Comparison of ENCODE assay signal across 9 mouse cellular contexts in genomic region chr7:130754790-130755189, GRCm38 (mm10). TPM values are rescaled to one million over a fixed set of nuclear protein-coding genes. Genes with fewer than 3 reads are reported as not detected.
DNase-seq lines count a peak whose midpoint lies in the region; ATAC-seq and TF ChIP-seq lines count a peak whose summit lies in the region.
"Had no signal": no experiment of that assay in that cellular context is flagged by ENCODE, and none has a peak within 500 bp of the region (broad histone marks: within the 10 kb centered on the region; RNA-seq: fewer than 3 reads in every experiment).

No protein-coding gene starts in this region.

- no peaks in the 10 kb centered on the region for H3K9me3 ChIP-seq in forebrain, postnatal 0 days (ENCODE audit: low read length)
- no peaks in the 10 kb centered on the region for H3K9me3 ChIP-seq in forebrain, embryonic 13.5 days (replicated peaks)
- no peaks in the 10 kb centered on the region for H3K9me3 ChIP-seq in hindbrain, embryonic 13.5 days

- H3K27ac ChIP-seq in forebrain, postnatal 0 days (ENCODE audit: low read depth, low read length), result no peak overlapping the region
- H3K27ac ChIP-seq in forebrain, embryonic 13.5 days, result no peak overlapping the region
- peak overlapping the region; percentile 69; the same call in 1 of the 2 replicates for H3K27ac ChIP-seq in hindbrain, embryonic 13.5 days

- H3K27me3 ChIP-seq in forebrain, postnatal 0 days (ENCODE audit: insufficient read depth, low read length), result no peaks in the 10 kb centered on the region
- H3K27me3 ChIP-seq in forebrain, embryonic 13.5 days, result no peaks in the 10 kb centered on the region
- H3K27me3 ChIP-seq in hindbrain, embryonic 13.5 days, result no peaks in the 10 kb centered on the region

- peak; percentile 33 for DNase-seq in forebrain, postnatal 0 days
- peak; percentile 14 for DNase-seq in urinary bladder, postnatal 14 days (ENCODE audit: low spot score)
- DNase-seq in urinary bladder, adult 2 months (ENCODE audit: low spot score), result no peak
- no peak for DNase-seq in thymus, postnatal 36 days
- DNase-seq in frontal cortex, postnatal 25 days (ENCODE audit: low spot score in 2 of 2), result no peak
- DNase-seq in testis, postnatal 10 days (ENCODE audit: low spot score), result no peak

- peaks cover 8% of the 10 kb centered on the region for H3K4me1 ChIP-seq in forebrain, postnatal 0 days (ENCODE audit: insufficient read depth)
- peaks cover 25% of the 10 kb centered on the region for H3K4me1 ChIP-seq in forebrain, embryonic 13.5 days
- H3K4me1 ChIP-seq in hindbrain, embryonic 13.5 days (replicated peaks), result peaks cover 49% of the 10 kb centered on the region

- 0 out of 2 replicates have a peak, but pooled peaks have one; percentile 24 for ATAC-seq in forebrain, postnatal 0 days
- ATAC-seq in forebrain, embryonic 13.5 days, result no peak
- no peak for ATAC-seq in hindbrain, embryonic 13.5 days (ENCODE audit: low FRiP score)

- TF ChIP-seq CTCF in forebrain, postnatal 0 days (IDR thresholded peaks at IDR 0.05; ENCODE audit: low read depth), result peak; percentile 60

- H3K4me2 ChIP-seq in forebrain, postnatal 0 days (ENCODE audit: low read depth), result no peak overlapping the region
- no peak overlapping the region for H3K4me2 ChIP-seq in forebrain, embryonic 13.5 days
- H3K4me2 ChIP-seq in hindbrain, embryonic 13.5 days, result no peak overlapping the region

- WGBS in forebrain, postnatal 0 days, result 86% methylated on average over 2 of the region's 2 CpGs
- WGBS in forebrain, embryonic 13.5 days, result 91% methylated on average over 2 of the region's 2 CpGs
- WGBS in hindbrain, embryonic 13.5 days, result 87% methylated on average over 2 of the region's 2 CpGs

- H3K9ac ChIP-seq in forebrain, postnatal 0 days, result no peak overlapping the region
- no peak overlapping the region for H3K9ac ChIP-seq in forebrain, embryonic 13.5 days
- 0 out of 2 replicates have a peak overlapping the region, but pooled peaks have one; percentile 24 for H3K9ac ChIP-seq in hindbrain, embryonic 13.5 days

- H3K4me3 ChIP-seq in forebrain, postnatal 0 days (ENCODE audit: low read depth, low read length), result no peak overlapping the region
- H3K4me3 ChIP-seq in forebrain, embryonic 13.5 days, result no peak overlapping the region
- no peak overlapping the region for H3K4me3 ChIP-seq in hindbrain, embryonic 13.5 days
- H3K4me3 ChIP-seq: erythroblast, embryonic 14.5 days had no signal

- peaks cover 59% of the 10 kb centered on the region for H3K36me3 ChIP-seq in forebrain, postnatal 0 days (ENCODE audit: insufficient read depth)
- H3K36me3 ChIP-seq in forebrain, embryonic 13.5 days (ENCODE audit: poor library complexity, severe bottlenecking), result peaks cover 81% of the 10 kb centered on the region
- H3K36me3 ChIP-seq in hindbrain, embryonic 13.5 days, result peaks cover 61% of the 10 kb centered on the region

RNA-seq across cellular contexts. Expression of gene Btbd16, which starts 19.1 kb away (rescaled TPM):
- 0.10 and 0.31 TPM in 2 replicates for total RNA-seq in forebrain, postnatal 0 days (2014; rRNA removed)
- polyA plus RNA-seq in forebrain, postnatal 0 days (2015; fragmentation: Nextera tagmentation; extraction: Ambion mirVana), result 0.26 and 0.41 TPM in 2 replicates
- not detected in 2 replicates for polyA plus RNA-seq in forebrain, embryonic 13.5 days (2015; fragmentation: Nextera tagmentation; extraction: Ambion mirVana)
- polyA plus RNA-seq in urinary bladder, adult 2 months (2012; rRNA removed), result 0.04 TPM in 2 replicates
- polyA plus RNA-seq in hindbrain, embryonic 13.5 days (2015; fragmentation: Nextera tagmentation; extraction: Ambion mirVana), result 0.16 TPM in 1 of 2 replicates, not detected in the other
- polyA plus RNA-seq: erythroblast, embryonic 14.5 days had no signal

Comparison
In these comparisons a context has a peak if more than half of its experiments do, and no peak if none do; other contexts are left out.
1. DNase-seq: peak in forebrain, postnatal 0 days (single experiment) and urinary bladder, postnatal 14 days (single experiment); none in urinary bladder, adult 2 months (single experiment), thymus, postnatal 36 days (0 of 2), frontal cortex, postnatal 25 days (0 of 2) and testis, postnatal 10 days (single experiment).